Mouse (Mus musculus) retina, adult 2 months (tissue): ENCODE results near the gene Rsad1.

ENCODE experiments used
- DNase-seq: peaks from one replicate; pipeline ENCODE4 v3.0.0-alpha.2; 2012; ENCODE audit warnings: low read depth, low spot score

The Rsad1 gene

DNA sequence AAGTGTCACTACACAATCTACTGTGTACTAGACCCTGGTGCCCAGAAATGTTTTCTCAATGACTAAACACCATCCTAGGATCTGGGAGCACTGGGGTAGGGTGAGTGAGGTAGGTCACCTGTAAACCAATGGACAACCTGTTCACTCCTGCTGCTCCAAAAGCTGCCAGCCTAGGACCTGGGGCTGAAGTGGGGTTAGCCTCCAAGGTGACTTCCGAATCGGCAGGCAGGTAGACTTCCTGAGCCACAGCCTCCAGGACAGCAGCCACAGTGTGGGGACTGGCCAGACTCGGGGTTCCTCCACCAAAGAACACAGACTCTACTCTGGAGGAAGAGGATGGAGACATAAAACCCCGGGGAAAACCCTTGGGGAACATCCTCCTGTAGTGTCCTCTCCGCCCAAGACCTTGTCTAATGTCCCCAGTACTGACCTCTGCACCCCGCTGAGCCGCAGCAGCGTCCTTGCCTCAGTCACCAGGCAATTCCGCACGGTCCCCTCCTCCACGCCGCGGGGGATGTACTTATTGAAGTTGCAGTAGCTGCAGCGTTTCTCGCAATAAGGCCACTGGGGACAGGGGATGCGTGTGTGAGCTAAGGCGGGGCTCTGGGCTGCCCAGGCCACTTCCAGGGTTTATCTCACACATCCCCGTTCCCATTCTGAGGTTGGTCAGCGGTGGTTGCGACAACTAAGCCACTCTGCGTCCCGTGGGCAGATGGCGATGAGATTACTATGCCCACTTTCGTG, 842 bp downstream of the Rsad1 start:
- no peak for DNase-seq

DNA sequence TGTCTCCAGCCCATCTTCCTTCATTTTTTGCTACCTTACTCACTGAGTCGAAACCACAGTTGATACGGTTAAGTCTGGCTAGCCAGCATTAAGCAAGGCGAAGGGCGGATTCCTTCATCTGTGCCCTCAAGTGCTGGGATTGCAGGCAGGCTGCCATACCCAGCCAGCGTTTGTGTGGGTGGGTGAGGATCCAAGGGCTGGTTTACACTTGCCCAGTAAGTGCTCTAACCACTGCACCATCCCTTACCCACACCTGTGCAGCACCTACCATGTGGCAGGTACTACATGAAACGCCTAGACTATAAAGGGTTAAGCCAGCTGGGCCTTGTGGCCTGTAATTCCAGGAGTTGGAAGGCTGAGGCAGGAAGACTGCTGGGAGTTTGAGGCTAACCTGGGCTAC, 1.8 kb downstream of the Rsad1 start:
- no peak for DNase-seq

DNA sequence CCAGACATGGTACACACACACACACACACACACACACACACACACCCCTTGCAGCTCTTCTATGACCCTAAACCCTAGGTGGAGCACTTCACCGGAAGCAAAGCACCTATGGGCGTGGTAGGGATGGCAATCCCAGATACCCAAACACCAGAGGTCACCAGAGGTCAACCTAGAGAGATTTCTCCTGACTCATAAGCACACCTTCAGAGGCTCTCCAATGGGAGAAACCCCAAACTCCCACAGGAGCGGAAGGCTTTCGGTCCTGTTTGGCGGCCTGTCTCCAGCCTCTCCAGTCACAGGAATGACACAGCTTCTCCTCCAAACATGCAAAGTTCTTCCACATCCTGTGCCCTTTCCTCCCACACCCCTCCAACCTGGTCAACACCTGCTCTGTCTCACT, 2.7 kb downstream of the Rsad1 start:
- DNase-seq = no peak

DNA sequence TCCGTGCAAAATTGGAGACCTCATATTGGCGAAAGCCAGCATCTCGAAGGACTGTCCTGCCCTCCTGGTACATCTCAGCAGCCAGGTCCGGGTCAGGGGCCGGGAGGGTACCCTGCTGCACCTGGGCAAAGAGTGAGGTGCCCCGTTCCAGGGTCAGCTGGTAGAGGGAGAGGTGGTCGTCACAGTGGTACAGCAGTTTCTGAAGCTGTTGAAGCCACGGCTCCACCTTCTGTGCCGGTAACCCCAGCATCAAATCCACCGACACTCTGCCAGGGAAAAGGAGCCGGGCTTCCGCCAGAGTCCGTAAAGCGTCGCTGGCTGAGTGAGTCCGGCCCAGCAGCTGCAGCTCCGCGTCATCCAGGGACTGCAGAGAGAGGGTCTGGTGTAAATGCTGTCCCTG, 4.6 kb downstream of the Rsad1 start:
- no peak for DNase-seq

DNA sequence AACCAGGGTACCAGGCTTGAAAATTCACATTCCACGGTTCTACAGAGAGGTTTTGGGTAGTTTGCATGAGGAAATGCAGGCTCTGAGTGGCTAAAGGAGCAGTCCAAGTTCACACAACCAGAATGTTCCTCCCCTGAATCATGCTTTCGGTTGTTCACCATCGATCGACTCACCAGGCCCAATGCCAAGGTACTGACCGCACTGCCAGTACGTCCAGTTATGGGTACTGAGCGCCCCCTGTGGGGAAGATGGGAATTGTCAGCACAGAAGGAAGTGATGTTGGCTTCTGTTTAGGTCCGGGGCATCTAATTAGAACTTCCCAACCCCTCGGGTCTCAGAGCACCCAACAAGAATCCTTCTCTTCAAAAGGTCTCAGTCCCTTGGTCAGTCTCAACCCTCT, 5.1 kb downstream of the Rsad1 start:
- DNase-seq = peak; percentile 50

DNA sequence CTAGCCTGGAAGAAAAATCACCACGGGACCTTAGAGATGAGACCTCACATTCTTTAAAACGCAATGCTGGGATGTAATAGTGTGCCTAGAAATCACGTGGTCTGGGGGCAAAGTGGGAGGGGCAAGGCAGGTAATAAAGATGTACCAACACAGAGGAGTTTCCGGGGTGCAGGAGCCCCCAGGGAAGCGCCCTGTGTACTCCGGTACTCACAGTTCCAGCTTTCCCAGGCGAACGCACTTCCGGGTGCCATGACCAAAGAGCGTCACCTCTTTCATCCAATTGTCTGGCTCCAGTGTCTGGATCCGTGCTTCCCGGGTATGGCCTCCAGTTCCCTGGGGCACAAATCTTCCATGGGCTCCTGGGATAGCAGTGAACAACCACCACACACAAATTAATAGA, 5.7 kb downstream of the Rsad1 start:
- no peak for DNase-seq

DNA sequence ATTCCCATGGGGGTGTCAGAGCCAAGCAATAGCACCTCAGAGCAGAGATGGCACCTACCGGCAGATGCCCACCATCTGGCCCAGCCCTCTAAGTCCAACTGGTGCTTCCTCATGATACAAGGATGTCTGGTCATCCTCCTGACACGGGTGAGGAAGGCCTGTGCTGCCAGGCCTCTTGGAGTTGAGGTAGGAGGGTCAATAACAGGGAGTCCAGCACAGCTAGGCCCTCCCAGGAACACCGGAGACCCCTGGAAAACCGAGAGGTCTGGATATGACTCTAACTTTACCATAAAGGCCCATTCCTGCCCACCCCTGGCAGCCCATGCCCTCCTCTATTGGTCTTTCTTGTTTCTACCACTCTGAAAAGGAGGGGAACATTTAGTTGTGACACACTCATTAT, 6.7 kb downstream of the Rsad1 start:
- no peak for DNase-seq

DNA sequence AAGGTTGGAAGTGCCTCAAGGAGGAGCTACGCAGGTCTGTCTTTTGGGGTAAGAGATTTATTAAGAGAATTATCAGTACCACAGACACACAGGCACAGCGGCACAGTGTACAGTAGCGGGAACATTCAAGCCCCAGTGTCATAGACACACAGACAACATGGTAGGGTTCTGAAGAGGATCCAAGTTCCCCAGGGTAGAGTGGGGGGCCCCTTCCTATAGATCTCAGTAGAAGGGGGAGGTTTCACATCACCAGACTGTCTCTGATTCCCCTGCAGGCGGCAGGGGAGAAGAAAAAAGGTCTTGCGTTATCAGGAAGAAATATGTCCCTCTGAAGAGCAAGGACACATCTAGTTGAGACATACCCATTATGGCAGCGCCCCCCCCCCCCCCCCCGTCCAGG, 9.3 kb downstream of the Rsad1 start:
- DNase-seq = no peak

DNA sequence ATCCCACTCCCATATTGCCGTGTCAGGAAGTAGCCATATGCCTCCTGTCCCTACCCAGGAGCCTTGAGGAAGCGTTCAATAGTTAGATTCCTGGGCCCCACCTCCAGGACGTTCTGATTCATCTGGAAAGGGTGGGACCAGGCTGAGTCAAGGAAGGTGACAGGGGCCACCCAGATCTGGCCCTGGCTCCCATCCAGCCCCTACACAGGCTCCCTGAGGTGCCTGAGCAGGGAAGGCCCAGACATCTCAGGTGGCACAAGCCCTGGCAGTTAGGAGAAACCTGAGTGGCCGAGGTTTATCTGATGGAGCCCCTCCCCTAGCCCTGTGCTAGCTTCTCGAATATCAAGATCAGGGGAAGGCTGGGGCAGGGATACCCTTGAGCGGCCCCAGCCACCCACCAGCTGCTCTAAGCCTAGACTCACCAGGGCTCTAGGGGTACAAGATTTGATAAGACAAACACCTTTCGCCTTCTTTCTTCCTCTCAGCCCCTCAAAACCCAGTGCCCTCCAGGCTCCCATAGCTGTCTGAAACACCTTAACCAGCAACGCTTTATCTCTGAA, 10.2 kb downstream of the Rsad1 start:
- DNase-seq = no peak

DNA sequence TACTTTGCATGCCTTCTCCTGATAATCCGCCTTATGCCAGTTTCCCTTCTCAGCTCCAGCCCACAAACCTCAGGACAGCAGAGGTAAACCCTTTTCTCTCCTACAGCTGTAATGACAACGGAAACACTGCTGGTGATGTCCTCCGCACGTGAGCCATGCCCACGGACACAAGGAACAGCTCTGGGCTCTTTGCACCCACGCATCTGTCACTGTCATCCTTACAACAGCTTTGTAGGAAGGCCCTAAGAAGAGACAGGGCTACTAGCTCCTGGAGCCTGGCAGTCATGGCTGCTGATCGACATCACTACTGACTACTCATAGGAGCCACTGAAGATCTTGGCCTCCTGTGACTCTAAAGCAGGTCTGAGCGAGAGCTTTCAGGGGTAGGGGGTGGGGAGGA, 15.9 kb downstream of the Rsad1 start:
- no peak for DNase-seq

DNA sequence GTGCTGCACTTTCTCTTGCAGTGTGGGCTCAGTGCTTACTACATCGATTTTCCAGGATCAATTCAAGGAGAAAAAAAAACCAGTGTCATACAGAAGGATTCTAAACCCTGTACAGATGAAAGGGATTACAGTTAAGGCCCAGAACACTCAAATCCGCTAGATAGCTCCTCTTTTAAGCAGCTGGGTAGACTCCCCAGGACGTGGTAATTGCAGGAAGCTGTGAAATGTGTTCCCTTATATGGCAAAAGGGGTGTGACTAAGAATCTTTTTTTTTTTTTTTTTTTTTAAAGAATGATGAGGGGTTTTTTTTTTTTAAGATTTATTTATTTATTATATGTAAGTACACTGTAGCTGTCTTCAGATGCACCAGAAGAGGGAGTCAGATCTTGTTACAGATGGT, 20.2 kb downstream of the Rsad1 start:
- DNase-seq = no peak

DNA sequence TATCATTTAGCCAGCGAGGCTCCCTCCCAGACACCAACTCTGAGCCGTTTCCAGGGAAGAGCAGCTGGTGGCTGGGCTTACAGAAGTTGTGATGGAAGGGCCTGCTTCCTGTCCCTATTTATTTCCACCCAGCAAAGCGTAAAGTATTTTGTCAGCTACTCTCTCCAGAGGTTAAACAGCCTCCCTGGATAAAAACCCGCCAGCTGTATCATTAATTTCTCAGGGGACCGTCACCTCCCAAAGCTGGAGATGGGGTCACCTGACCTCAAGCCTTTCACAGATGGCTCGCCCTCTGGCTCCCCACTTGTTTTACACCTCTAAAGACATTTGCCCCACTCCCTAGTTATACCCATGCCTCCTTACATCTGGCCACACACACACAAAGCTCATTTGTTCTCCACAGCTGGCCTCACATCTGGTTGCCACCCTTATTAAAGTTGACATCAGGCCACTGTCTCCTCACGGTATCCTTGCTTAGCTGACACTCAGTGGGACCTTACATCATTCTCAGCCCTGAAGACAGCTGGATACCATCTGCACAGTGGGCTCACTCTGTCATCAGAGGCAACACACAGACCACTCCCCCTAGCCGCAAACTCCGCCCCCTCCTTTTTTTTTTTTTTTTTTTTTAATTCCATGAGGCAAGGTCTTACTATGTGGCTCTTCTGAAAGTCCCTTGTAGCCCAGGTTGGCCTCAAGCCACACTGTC, 22.7 kb downstream of the Rsad1 start:
- no peak for DNase-seq

DNA sequence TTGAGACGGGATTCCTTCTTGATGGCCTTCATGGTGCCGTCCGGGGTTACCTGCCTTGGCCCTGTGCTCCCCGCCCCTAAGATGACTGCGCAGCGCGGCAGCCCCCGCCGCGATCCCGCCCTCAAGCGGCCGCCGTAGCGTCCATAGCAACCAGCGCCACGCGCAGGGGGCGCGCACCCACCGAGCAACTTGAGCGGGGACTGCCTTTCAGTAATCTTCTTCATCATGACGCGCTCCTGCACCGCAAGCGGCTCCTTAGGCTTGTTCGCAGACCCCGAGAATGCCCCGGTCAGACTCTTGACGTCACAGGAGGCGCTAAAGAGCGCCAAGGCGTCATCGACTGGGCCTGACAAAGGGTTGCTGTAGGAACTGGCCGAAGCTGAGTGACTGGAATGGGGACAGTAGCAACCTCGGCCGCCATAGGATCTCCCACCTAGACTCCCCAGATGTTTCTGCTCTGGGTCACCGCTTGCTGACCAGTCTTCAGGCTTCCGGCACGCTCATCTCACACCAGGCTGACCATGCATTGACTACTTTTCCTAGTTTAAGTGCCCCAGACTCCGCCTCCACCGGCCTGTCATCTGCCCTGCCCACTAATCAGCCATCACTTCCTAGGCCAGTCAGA, 27.7 kb downstream of the Rsad1 start, which contains the start of gene Mycbpap:
Gene Mycbpap (minus strand): TSS at position 524 of the 625 bp plus-strand sequence.
- DNase-seq = no peak

DNA sequence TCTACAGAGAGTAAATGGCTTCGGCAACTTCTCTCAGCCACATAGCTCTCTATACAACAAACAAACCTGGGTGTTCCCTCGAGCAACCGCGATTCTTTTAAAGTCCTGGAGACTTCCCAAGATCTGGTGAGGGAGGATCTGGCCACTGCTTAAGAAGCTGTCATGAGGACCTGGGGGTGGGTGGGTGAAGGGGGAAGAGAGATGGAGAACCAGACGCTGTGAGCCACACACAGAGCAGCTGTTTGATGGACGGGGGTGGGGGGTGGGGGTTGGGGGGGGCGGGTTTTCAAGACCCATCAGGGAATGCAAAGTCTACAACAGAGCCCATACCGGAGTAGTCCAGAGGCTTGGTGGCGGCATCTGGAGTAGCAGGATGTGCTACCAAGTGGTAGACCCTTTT, 35.6 kb downstream of the Rsad1 start:
- no peak for DNase-seq

DNA sequence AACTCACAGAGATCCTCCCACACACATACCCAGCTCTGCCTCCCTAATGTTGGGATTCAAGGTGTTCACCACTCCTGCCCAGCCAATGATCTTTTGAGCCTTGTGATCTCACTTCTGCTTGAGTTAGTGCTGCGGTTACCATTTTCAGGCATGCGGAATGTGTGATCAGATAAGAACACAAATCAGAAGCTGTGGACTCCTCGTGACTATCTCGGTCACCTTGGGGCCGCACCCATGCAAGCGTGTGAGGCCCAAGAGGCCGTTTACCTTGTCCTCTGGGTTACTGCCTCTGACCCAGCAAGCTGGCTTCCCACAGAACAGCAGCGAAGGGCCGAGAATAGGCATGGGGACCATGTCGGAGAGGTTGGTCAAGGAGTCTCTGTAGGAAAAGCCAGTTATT, 40.1 kb downstream of the Rsad1 start:
- no peak for DNase-seq

DNA sequence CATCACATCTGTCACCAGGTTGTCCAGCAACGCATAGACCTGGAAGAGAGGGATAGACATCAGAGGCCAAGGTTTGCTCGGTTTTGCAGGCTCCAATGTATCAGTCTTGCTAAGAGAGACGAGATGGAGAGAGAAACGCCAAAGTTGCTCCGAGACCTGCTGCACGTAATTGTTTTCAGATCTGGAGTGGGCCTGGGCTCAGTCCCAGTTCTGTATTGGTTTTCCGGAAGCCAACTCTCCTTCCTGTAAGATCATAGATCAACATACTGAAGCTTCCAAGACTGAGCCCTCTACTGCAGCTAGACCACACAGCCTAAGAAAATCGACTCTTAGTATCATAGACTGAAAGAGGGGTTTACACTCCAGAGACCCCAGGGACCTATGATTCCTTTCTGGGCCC, 47.6 kb downstream of the Rsad1 start:
- DNase-seq = no peak

DNA sequence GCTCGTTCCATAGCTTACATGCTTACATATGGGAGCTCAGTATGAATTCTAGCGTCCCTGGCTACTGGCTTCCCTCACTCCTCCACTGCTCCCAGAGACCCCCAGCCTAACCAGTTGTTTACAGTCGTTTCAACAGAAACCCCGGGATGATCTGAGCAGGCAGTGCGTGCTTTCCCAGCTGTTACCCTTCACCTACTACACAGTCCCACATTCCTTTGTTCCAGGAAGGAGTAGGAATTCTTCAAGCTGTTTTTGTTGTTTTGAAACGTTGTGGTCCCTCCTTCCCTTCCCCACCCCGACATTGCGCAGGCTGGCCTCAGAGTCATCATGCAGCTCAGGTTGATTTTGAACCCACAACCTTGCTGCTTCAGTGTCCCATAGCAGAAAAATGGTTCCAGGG, 48.7 kb downstream of the Rsad1 start:
- DNase-seq = no peak

DNA sequence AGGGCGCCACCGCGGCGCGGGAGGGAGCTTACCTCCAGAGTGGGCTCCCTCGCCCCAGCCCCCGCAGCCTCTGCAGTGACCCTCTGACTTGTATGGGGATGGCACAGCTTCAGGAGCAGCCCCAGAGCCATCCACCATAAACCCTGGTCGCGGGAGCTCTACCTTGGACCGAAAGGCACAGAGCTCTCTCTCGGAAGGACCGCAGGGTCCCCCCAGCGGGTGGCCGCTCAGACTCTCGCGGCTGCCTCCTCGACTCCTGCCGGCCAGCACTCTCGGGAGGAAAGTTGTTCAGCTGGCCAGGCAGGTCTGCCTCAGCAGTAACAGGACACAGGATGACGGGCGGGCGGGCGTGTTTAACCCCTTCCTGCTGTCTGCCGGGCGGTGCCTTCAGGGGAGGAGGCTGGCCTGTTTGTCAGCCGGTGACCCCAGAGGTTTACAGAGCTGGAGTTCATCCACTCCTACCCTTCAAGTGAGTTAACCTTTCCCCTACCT, 49.3 kb downstream of the Rsad1 start, which contains the start of gene Epn3:
Gene Epn3 (minus strand): TSS at position 314 of the 492 bp plus-strand sequence.
- no peak for DNase-seq

DNA sequence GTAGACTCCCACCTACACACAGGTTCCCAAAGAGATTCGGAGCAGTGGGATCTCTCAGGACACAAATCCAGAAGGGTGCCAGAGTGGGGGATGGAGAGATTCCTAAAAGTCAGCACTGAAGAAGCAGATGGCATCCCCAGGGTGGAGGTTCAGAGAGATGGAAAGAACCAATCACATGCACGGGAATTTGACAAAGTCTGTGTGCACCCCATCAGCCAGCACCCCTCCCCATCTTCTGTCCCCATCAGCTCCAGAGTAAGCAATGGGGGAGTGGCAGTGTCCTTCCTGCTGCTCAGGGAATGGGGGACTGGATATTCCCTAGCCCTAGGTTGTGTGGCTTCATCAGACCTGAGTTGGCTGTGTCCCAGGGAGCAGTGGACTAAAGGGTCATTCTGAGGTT, 50.0 kb downstream of the Rsad1 start:
- no peak for DNase-seq

DNA sequence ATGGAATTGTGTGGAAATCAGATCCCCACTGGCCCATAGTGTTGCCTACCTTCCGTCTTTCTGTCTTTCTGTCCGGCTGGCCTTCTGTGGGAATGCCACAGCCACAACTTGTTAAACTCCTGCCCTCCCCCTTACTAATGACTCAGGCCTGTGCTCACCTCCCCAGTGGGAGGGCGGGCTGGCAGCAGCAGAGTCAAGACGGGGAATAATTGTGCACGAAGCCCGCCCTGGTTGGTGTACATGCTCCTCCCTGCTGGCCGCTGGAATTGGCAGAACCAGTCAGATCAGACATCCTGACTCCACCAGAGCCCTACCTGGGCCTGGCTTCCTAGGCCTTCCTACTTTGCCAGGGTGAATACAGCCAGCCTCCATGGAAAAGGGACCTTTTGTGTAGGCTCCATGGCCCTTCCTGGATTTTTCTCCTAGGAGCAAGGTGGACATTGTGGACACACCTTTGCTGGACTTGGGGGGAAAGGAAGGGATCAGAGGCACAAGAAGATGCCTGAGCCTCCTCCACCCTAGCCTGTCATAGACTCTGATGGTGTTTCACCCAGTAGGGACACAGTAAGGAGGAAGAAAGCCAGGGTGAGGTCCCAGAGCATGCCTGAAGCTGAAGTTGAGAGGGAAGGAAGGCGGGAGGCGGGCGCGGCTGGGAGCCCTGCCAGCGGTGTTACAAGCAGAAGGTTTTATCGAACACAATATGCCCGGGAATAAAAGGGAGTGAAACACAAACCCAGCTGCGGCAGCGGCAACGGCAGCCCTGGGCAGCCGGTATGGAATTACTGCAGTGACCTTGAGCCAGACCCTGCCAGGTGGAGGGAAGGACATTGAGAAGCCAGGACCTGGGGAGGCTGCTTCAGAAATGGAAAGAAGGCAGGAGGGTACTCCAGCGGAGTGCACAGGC, 50.7 kb downstream of the Rsad1 start:
- DNase-seq = no peak

DNA sequence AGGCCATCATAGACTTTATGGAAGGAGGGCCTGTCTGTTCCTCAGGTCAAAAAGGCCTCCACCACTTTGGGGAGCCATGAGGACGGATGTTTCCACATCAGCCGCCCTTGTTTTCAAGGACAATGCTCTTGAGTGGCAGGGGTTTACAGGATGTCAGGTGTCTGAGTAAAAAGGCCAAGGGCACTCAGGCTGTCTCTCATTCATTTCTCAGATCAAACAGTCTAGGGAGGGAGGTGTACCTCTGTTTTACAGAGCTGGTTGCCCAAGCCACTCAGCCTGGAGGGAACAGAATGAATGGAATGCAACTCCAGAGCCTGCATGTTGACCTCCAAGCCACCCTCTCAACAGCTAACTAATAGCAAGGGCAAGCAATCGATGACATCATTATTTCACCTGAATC, 53.6 kb downstream of the Rsad1 start:
- DNase-seq = no peak
